Mouse (Mus musculus) lung, embryonic 16.5 days (tissue): Measurements from ENCODE around the gene Hip1. TPM values are rescaled to one million over a fixed set of nuclear protein-coding genes. Genes with fewer than 3 reads are reported as not detected.

Source experiments
- ATAC-seq: fragments of 200-750 bp; cut with Nextera tagmentation; 2 replicates; pipeline ENCODE4 v1.8.0; 2017; ENCODE audit warnings: low read depth, mild to moderate bottlenecking, moderate library complexity
- H3K27ac ChIP-seq: fragments of 300-500 bp; sonication (generic); 2 replicates; pipeline ENCODE4 v1.5.1; 2014; ENCODE audit warnings: mild to moderate bottlenecking, control low read depth, low read length
- H3K27me3 ChIP-seq: fragments of 300-500 bp; sonication (generic); 2 replicates; pipeline ENCODE4 v1.6.1; 2014; ENCODE audit warnings: low read depth, low read length, mixed read lengths; ENCODE audit not compliant: control insufficient read depth, insufficient read depth
- H3K36me3 ChIP-seq: fragments of 300-500 bp; sonication (generic); 2 replicates; pipeline ENCODE4 v1.6.1; 2014; ENCODE audit warnings: low read length; ENCODE audit not compliant: control insufficient read depth, insufficient read depth
- H3K4me1 ChIP-seq: fragments of 300-500 bp; sonication (generic); replicated peaks from 2 replicates; pipeline ENCODE4 v1.6.1; 2014; ENCODE audit warnings: low read length, mixed read lengths; ENCODE audit not compliant: control insufficient read depth, insufficient read depth
- H3K4me2 ChIP-seq: fragments of 300-500 bp; sonication (generic); 2 replicates; pipeline ENCODE4 v1.6.1; 2014; ENCODE audit warnings: low read depth, low read length, control low read depth
- H3K4me3 ChIP-seq: fragments of 300-500 bp; sonication (generic); 2 replicates; pipeline ENCODE4 v1.5.1; 2014; ENCODE audit warnings: mild to moderate bottlenecking, low read length, control low read depth
- H3K9ac ChIP-seq: fragments of 300-500 bp; sonication (generic); 2 replicates; pipeline ENCODE4 v1.6.1; 2014; ENCODE audit warnings: low read length, control low read depth
- H3K9me3 ChIP-seq: fragments of 300-500 bp; sonication (generic); 2 replicates; pipeline ENCODE4 v1.6.1; 2016; ENCODE audit warnings: low read length; ENCODE audit not compliant: control insufficient read depth
- WGBS: fragments of 180-500 bp; shearing (Covaris S2); extraction: QIAGEN DNeasy Blood & Tissue Kit; methylation state at CpG from one replicate; pipeline ENCODE4 v1.1.7; 2014; 5-methylcytosine and 5-hydroxymethylcytosine counted together
- polyA plus RNA-seq: library from polyadenylated mRNA; unstranded; fragments of >200 nt; fragmentation: Nextera tagmentation; extraction: Ambion mirVana; gene quantifications from 2 replicates; pipeline ENCODE4 v1.2.1, GENCODE M21; 2015

Gene Hip1
- polyA plus RNA-seq, 1 experiment from 2014 or later, result 35.1 TPM

- H3K27me3 ChIP-seq, result no peaks in the 10 kb centered on the region
- WGBS, result 82% methylated on average over 8 of the region's 8 CpGs
- ATAC-seq, result no peak
- no peak overlapping the region for H3K4me3 ChIP-seq
- 0 out of 2 replicates have a peak, but pooled peaks cover 3% of the 10 kb centered on the region for H3K4me1 ChIP-seq
- H3K27ac ChIP-seq, result no peak overlapping the region
- H3K9me3 ChIP-seq, result no peaks in the 10 kb centered on the region
- H3K36me3 ChIP-seq, result no peaks in the 10 kb centered on the region
- no peak overlapping the region for H3K4me2 ChIP-seq
- H3K9ac ChIP-seq, result no peak overlapping the region
Measured at GRCm38 (mm10) chr5:135502027-135502426, 42.9 kb downstream of the Hip1 start.

- Histone ChIP-seq H3K9ac (no peak overlapping the region), H3K27ac (no peak overlapping the region), H3K9me3 (no peaks in the 10 kb centered on the region), H3K4me1 (no peaks in the 10 kb centered on the region), H3K4me3 (no peak overlapping the region), H3K27me3 (no peaks in the 10 kb centered on the region), H3K36me3 (no peaks in the 10 kb centered on the region), H3K4me2 (no peak overlapping the region)
- 66% methylated on average over 3 of the region's 3 CpGs for WGBS
- ATAC-seq, result no peak
Measured at GRCm38 (mm10) chr5:135498914-135499313, 46.0 kb downstream of the Hip1 start.

GRCm38 (mm10) chr5:135497347-135497955 is 47.5 kb downstream of the Hip1 start:
- Histone ChIP-seq H3K9ac (no peak overlapping the region), H3K36me3 (no peaks in the 10 kb centered on the region), H3K4me1 (no peaks in the 10 kb centered on the region), H3K27me3 (no peaks in the 10 kb centered on the region), H3K27ac (no peak overlapping the region), H3K4me2 (no peak overlapping the region), H3K4me3 (no peak overlapping the region), H3K9me3 (no peaks in the 10 kb centered on the region)
- no peak for ATAC-seq
- 66% methylated on average over 6 of the region's 6 CpGs for WGBS

GRCm38 (mm10) chr5:135496489-135496888 is 48.4 kb downstream of the Hip1 start:
- no peak overlapping the region for H3K27ac ChIP-seq
- ATAC-seq, result no peak
- no peaks in the 10 kb centered on the region for H3K36me3 ChIP-seq
- H3K4me1 ChIP-seq, result no peaks in the 10 kb centered on the region
- H3K27me3 ChIP-seq, result no peaks in the 10 kb centered on the region
- no peaks in the 10 kb centered on the region for H3K9me3 ChIP-seq
- no peak overlapping the region for H3K4me3 ChIP-seq
- H3K4me2 ChIP-seq, result no peak overlapping the region
- 82% methylated on average over 2 of the region's 2 CpGs for WGBS
- no peak overlapping the region for H3K9ac ChIP-seq

GRCm38 (mm10) chr5:135495471-135495870 is 49.4 kb downstream of the Hip1 start:
- Histone ChIP-seq H3K4me2 (no peak overlapping the region), H3K4me3 (no peak overlapping the region), H3K36me3 (no peaks in the 10 kb centered on the region), H3K9ac (no peak overlapping the region), H3K9me3 (no peaks in the 10 kb centered on the region), H3K27ac (no peak overlapping the region), H3K4me1 (no peaks in the 10 kb centered on the region), H3K27me3 (no peaks in the 10 kb centered on the region)
- ATAC-seq, result no peak
- WGBS, result 89% methylated on average over 8 of the region's 8 CpGs

- Histone ChIP-seq H3K9ac (no peak overlapping the region), H3K27ac (no peak overlapping the region), H3K4me1 (peaks cover 3% of the 10 kb centered on the region; the same call in 1 of the 2 replicates), H3K4me3 (no peak overlapping the region), H3K9me3 (no peaks in the 10 kb centered on the region), H3K27me3 (no peaks in the 10 kb centered on the region), H3K4me2 (no peak overlapping the region), H3K36me3 (no peaks in the 10 kb centered on the region)
- 69% methylated on average over 13 of the region's 13 CpGs for WGBS
- peak; percentile 67 for ATAC-seq
Measured at GRCm38 (mm10) chr5:135494183-135494910, 50.6 kb downstream of the Hip1 start.

GRCm38 (mm10) chr5:135493095-135493494 is 51.8 kb downstream of the Hip1 start:
- H3K27me3 ChIP-seq, result no peaks in the 10 kb centered on the region
- no peak overlapping the region for H3K9ac ChIP-seq
- H3K36me3 ChIP-seq, result no peaks in the 10 kb centered on the region
- H3K27ac ChIP-seq, result no peak overlapping the region
- no peak overlapping the region for H3K4me3 ChIP-seq
- H3K4me1 ChIP-seq, result peaks cover 7% of the 10 kb centered on the region
- no peak for ATAC-seq
- no peaks in the 10 kb centered on the region for H3K9me3 ChIP-seq
- H3K4me2 ChIP-seq, result no peak overlapping the region
- WGBS, result 84% methylated on average over 3 of the region's 3 CpGs

GRCm38 (mm10) chr5:135492126-135492525 is 52.8 kb downstream of the Hip1 start:
- H3K4me3 ChIP-seq, result no peak overlapping the region
- H3K4me1 ChIP-seq, result peaks cover 13% of the 10 kb centered on the region
- no peak for ATAC-seq
- WGBS, result 84% methylated on average over 2 of the region's 2 CpGs
- no peaks in the 10 kb centered on the region for H3K9me3 ChIP-seq
- no peak overlapping the region for H3K9ac ChIP-seq
- H3K4me2 ChIP-seq, result no peak overlapping the region
- H3K27me3 ChIP-seq, result no peaks in the 10 kb centered on the region
- H3K36me3 ChIP-seq, result no peaks in the 10 kb centered on the region
- no peak overlapping the region for H3K27ac ChIP-seq

- Histone ChIP-seq H3K9me3 (no peaks in the 10 kb centered on the region), H3K4me2 (peak overlapping the region; percentile 92)
- no peak; the same call in 1 of the 2 replicates for ATAC-seq
Measured at GRCm38 (mm10) chr5:135489695-135490294, 55.1 kb downstream of the Hip1 start.

More at GRCm38 (mm10) chr5:135489695-135490294, 55.1 kb downstream of the Hip1 start:
- Histone ChIP-seq H3K4me1 (peaks cover 15% of the 10 kb centered on the region), H3K9ac (peak overlapping the region; percentile 79), H3K36me3 (no peaks in the 10 kb centered on the region), H3K27me3 (no peaks in the 10 kb centered on the region), H3K27ac (peak overlapping the region; percentile 86), H3K4me3 (peak overlapping the region; percentile 74)
- WGBS, result 9% methylated on average over 13 of the region's 14 CpGs
